Mouse (Mus musculus): Measurements from ENCODE around the gene Dis3l2. TPM values are rescaled to one million over a fixed set of nuclear protein-coding genes. Genes with fewer than 3 reads are reported as not detected.

Gene Dis3l2
- polyA plus RNA-seq, 1 experiment, result 0.53 TPM

DNA sequence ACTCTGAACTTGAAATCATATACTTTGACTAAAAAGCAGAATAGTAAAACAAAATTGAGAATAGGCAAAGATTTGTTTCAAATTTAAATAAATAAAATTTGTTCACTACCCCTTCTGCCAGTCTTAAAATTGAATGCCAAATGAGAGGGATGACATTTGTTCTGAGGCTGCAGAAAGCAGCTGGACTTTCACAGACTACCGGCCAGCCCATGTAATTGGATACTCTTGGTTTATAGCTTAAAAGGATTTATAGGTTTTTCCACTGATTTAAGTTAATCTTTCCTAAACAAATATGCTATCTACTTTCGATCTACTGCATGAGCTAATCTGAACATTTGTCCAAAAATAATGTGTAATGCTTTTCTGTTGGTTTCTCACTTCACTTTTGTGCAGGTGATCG is 50.7 kb downstream of the Dis3l2 start:
- TF ChIP-seq TAL1 (IDR thresholded peaks at IDR 0.05; ENCODE audit: low read length) (no peak), GATA1 (IDR thresholded peaks at IDR 0.05; ENCODE audit: low read length) (no peak)
- Histone ChIP-seq H3K9me3 (ENCODE audit: control insufficient read depth, low read length) (no peaks in the 10 kb centered on the region), H3K4me1 (ENCODE audit: control insufficient read depth) (no peaks in the 10 kb centered on the region)

DNA sequence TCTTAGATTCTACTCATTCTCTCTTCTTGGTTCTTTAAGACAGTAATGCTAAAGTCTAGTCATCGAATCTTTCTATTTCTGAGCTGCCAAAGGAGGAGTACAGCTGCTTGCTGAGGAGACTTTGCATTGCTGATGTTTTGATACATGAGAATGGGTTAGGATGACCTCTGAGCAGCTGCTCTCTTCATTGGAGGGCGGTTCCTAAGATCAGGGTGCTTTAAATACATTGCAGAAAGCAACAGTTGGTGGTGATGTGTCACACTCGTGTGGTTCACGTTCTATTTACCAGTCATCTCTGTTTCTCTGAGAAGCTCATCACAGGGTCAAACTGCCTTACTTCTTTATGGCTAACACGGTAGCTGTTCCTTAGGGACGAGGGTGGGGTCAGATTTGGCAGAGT is 54.5 kb downstream of the Dis3l2 start:
- Histone ChIP-seq H3K4me3 (replicated peaks) (no peak overlapping the region), H3K36me3 (ENCODE audit: control insufficient read depth) (peaks cover 7% of the 10 kb centered on the region), H3K27me3 (ENCODE audit: control insufficient read depth) (no peaks in the 10 kb centered on the region), H3K4me1 (ENCODE audit: control insufficient read depth) (no peaks in the 10 kb centered on the region), H3K9me3 (ENCODE audit: control insufficient read depth, low read length) (no peaks in the 10 kb centered on the region)
- TF ChIP-seq GATA1 (IDR thresholded peaks at IDR 0.05; ENCODE audit: low read length) (no peak), TAL1 (IDR thresholded peaks at IDR 0.05; ENCODE audit: low read length) (no peak)

More for the DNA sequence above, 50.7 kb downstream of the Dis3l2 start:
- Histone ChIP-seq H3K36me3 (ENCODE audit: control insufficient read depth) (peaks cover 6% of the 10 kb centered on the region), H3K27me3 (ENCODE audit: control insufficient read depth) (no peaks in the 10 kb centered on the region), H3K4me3 (replicated peaks) (no peak overlapping the region)

DNA sequence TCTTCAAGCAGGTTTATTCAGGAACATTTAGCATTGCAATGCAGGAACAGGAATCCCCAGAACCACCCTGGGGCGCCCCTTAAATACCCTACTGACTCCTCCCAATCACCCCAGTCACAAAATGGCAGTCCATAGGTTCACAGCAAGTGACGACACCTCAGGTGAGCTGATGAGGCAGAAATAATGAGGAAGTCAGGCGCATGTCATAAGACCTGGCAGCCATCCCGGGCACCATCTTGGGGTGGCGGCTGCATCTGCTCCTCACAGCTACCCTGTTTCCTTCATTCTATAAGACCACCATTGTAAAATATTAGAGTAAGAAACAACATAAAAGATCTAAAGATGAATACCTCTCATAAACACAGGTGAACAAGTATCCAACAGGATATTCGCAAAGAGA is 58.6 kb downstream of the Dis3l2 start:
- no peak overlapping the region for H3K4me3 ChIP-seq (replicated peaks)
- TF ChIP-seq TAL1 (IDR thresholded peaks at IDR 0.05; ENCODE audit: low read length) (no peak), GATA1 (IDR thresholded peaks at IDR 0.05; ENCODE audit: low read length) (no peak)
- H3K9me3 ChIP-seq (ENCODE audit: control insufficient read depth, low read length), result no peaks in the 10 kb centered on the region
- H3K27me3 ChIP-seq (ENCODE audit: control insufficient read depth), result no peaks in the 10 kb centered on the region
- H3K36me3 ChIP-seq (ENCODE audit: control insufficient read depth), result peaks cover 10% of the 10 kb centered on the region
- no peaks in the 10 kb centered on the region for H3K4me1 ChIP-seq (ENCODE audit: control insufficient read depth)

DNA sequence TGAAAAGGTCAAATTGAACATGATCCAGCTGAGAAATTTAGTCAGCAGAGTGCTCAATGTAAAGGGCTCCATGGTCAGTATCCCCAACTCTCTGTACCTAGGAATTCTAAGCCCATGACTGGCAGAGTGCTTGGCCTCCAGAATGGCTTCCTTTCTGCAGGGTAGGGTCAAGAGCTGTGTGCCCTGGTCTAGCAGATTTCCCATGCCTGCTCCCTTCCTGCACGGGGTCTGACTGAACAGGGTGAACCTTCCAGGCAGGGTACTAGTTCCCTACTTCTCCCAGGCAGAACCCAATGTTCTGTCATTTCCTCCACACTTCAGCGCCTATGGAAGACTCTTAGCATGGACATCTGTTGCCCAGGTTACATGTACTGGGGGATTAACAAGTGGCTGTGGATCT is 97.6 kb downstream of the Dis3l2 start:
- H3K4me1 ChIP-seq (ENCODE audit: control insufficient read depth), result no peaks in the 10 kb centered on the region
- H3K36me3 ChIP-seq (ENCODE audit: control insufficient read depth), result no peaks in the 10 kb centered on the region
- no peaks in the 10 kb centered on the region for H3K27me3 ChIP-seq (ENCODE audit: control insufficient read depth)
- no peak for TF ChIP-seq TAL1 (IDR thresholded peaks at IDR 0.05; ENCODE audit: low read length)
- no peak for TF ChIP-seq GATA1 (IDR thresholded peaks at IDR 0.05; ENCODE audit: low read length)
- H3K9me3 ChIP-seq (ENCODE audit: control insufficient read depth, low read length), result no peaks in the 10 kb centered on the region
- H3K4me3 ChIP-seq (replicated peaks), result no peak overlapping the region

DNA sequence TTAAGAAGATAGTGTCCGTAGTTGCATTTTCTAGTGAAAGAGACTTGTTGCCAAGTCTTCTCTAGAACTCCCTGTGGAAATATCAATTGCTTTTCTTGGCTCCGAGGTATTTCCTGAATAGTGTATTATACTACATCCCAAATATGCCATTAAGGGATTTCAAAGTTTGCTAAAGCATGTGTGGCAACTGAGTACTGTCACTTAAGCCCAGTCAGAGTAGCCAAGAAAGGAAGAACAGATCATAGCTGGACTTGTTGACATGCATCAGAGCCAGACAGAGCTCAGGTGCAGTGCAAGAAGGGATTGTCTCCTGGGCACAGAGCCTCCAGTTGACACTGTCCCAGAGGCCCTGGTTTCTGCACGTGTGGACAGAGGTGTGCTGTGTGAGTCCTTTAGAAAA is 108.1 kb downstream of the Dis3l2 start:
- Histone ChIP-seq H3K36me3 (ENCODE audit: control insufficient read depth) (no peaks in the 10 kb centered on the region), H3K9me3 (ENCODE audit: control insufficient read depth, low read length) (no peaks in the 10 kb centered on the region), H3K4me3 (replicated peaks) (no peak overlapping the region), H3K27me3 (ENCODE audit: control insufficient read depth) (no peaks in the 10 kb centered on the region), H3K4me1 (ENCODE audit: control insufficient read depth) (no peaks in the 10 kb centered on the region)
- TF ChIP-seq TAL1 (IDR thresholded peaks at IDR 0.05; ENCODE audit: low read length), result no peak
- TF ChIP-seq GATA1 (IDR thresholded peaks at IDR 0.05; ENCODE audit: low read length), result no peak

DNA sequence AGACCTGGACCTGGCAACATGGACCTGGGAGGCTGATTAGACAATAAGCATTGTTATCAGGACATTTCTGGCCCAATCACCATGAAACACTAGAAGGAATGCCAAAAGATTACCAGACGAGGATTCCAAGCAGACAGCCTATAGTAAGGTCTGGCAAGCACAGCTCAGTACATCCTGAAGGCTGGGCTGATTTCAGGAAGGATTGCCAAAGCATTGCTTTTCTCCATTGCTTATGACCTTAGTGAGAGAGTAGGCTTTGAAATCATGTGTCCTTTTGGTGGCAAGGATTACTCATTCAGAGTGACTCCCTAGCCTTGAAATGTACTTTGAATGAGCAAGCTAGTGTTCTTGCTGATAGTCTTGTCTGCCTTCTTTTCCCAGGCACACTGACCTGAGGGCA is 118.7 kb downstream of the Dis3l2 start:
- no peak for TF ChIP-seq GATA1 (IDR thresholded peaks at IDR 0.05; ENCODE audit: low read length)
- TF ChIP-seq TAL1 (IDR thresholded peaks at IDR 0.05; ENCODE audit: low read length), result no peak
- no peak overlapping the region for H3K4me3 ChIP-seq (replicated peaks)
- no peaks in the 10 kb centered on the region for H3K4me1 ChIP-seq (ENCODE audit: control insufficient read depth)
- H3K27me3 ChIP-seq (ENCODE audit: control insufficient read depth), result no peaks in the 10 kb centered on the region
- no peaks in the 10 kb centered on the region for H3K9me3 ChIP-seq (ENCODE audit: control insufficient read depth, low read length)
- no peaks in the 10 kb centered on the region for H3K36me3 ChIP-seq (ENCODE audit: control insufficient read depth)

DNA sequence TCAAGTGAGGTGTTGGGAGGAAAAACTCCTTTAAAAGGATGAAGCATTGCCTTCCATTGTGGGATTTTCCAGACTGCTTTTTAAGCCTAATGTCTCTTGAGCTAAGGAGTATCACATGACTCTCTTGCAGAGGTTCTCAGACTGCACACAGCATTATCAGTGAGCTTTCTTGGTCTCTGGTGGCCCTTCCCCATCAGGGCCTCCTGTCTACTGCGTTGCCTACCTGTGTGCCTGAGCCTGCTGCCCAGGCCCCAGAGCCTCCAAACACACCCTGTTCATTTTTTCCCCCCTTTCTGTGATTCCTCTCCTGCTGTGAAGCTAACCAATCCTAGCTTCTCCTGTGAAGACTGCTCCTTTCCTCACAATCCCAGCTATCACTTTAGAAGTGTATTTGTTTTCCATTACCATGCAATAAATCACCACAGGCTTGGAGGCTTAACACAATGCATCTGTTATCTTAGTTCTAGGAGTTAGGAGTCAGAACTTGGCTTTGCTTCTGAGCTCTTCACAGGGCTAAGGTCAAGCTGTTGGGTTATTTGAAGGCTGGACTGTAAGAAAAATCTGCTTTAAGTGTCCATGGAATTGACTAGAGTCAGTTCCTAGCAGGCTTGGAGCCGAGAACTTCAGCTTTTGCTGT is 130.9 kb downstream of the Dis3l2 start:
- Histone ChIP-seq H3K4me1 (ENCODE audit: control insufficient read depth) (no peaks in the 10 kb centered on the region), H3K9me3 (ENCODE audit: control insufficient read depth, low read length) (no peaks in the 10 kb centered on the region), H3K4me3 (replicated peaks) (no peak overlapping the region), H3K27me3 (ENCODE audit: control insufficient read depth) (no peaks in the 10 kb centered on the region), H3K36me3 (ENCODE audit: control insufficient read depth) (no peaks in the 10 kb centered on the region)
- TF ChIP-seq GATA1 (IDR thresholded peaks at IDR 0.05; ENCODE audit: low read length) (no peak), TAL1 (IDR thresholded peaks at IDR 0.05; ENCODE audit: low read length) (no peak)

DNA sequence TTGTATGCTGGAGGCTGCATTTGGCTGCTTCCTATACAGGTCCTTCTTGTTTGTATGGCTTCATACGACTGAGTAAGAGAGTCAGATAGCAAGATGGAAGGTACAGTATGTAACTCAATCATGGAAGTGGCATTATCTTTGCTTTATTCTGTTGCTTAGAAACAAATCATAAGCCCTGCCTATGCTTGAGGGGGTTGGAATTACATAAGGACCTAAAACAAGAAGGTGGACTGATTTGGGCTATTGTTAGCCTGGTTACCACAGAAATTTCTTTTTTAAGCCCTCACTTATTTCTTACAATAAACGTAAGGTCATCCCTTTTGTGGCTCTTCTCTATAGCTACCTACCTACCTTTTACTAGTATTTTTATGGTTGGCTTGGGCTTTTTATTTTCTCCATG is 131.4 kb downstream of the Dis3l2 start:
- no peaks in the 10 kb centered on the region for H3K36me3 ChIP-seq (ENCODE audit: control insufficient read depth)

DNA sequence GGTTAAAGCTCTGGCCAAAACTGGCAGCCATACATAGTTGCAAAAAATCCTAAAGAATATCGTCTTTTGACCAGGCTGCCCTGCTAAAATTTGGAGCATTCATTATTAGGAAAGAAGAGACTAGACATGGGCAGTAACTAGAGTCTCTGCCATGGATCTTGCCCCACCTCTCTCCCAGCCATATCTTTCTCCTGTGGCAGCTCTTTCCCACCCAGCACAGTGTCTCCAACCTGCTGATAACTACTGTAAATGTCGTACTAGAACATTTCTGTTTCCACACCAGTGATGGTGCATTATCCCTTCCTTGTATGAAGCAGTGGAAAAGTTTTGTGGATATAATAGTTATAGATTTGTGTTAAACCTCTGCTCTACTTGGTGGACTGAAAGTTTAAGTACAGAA is 147.1 kb downstream of the Dis3l2 start:
- peaks cover 20% of the 10 kb centered on the region for H3K4me1 ChIP-seq (ENCODE audit: control insufficient read depth)
- H3K36me3 ChIP-seq (ENCODE audit: control insufficient read depth), result peaks cover 4% of the 10 kb centered on the region
- TF ChIP-seq TAL1 (IDR thresholded peaks at IDR 0.05; ENCODE audit: low read length) (no peak), GATA1 (IDR thresholded peaks at IDR 0.05; ENCODE audit: low read length) (no peak)
- no peak overlapping the region for H3K4me3 ChIP-seq (replicated peaks)
- H3K9me3 ChIP-seq (ENCODE audit: control insufficient read depth, low read length), result no peaks in the 10 kb centered on the region
- H3K27me3 ChIP-seq (ENCODE audit: control insufficient read depth), result no peaks in the 10 kb centered on the region

More for the DNA sequence above, 131.4 kb downstream of the Dis3l2 start:
- Histone ChIP-seq H3K27me3 (ENCODE audit: control insufficient read depth) (no peaks in the 10 kb centered on the region), H3K9me3 (ENCODE audit: control insufficient read depth, low read length) (no peaks in the 10 kb centered on the region), H3K4me1 (ENCODE audit: control insufficient read depth) (no peaks in the 10 kb centered on the region), H3K4me3 (replicated peaks) (no peak overlapping the region)
- TF ChIP-seq GATA1 (IDR thresholded peaks at IDR 0.05; ENCODE audit: low read length), result no peak
- no peak for TF ChIP-seq TAL1 (IDR thresholded peaks at IDR 0.05; ENCODE audit: low read length)

DNA sequence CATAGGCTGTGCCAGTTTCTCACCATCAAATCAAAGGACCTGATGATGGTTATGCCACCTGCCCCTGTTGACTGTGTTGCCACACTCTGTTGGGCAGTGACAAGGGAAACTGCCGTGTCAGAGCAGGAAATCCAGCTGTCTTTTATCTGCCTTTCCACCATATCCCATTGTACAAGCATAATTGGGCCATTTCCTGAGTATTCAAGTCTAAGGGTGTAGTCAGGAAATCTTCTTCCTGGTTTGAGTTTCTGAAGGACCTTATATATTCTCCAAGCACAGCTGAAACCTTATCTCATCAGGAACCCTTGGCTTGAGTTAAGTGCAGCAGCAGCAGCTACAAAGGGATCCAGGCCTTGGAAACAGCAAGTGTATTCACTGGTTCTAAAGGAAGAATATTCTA is 155.3 kb downstream of the Dis3l2 start:
- TF ChIP-seq TAL1 (IDR thresholded peaks at IDR 0.05; ENCODE audit: low read length) (no peak), GATA1 (IDR thresholded peaks at IDR 0.05; ENCODE audit: low read length) (no peak)
- Histone ChIP-seq H3K4me1 (ENCODE audit: control insufficient read depth) (no peaks in the 10 kb centered on the region), H3K27me3 (ENCODE audit: control insufficient read depth) (no peaks in the 10 kb centered on the region), H3K4me3 (replicated peaks) (no peak overlapping the region), H3K36me3 (ENCODE audit: control insufficient read depth) (peaks cover 4% of the 10 kb centered on the region), H3K9me3 (ENCODE audit: control insufficient read depth, low read length) (no peaks in the 10 kb centered on the region)
